Mouse (Mus musculus) T-helper 1 cell (primary cell): ENCODE results near the gene Kalrn.

Experiments used
- in situ Hi-C: fragments of 300-600 bp; cut with MboI, MseI; formaldehyde crosslinking; loops from one replicate; pipeline ENCODE4 v1.15.1; 2025; ENCODE audit warnings: high pct_unique_total_duplicates

The Kalrn gene

GRCm38 (mm10) chr16:34355547-34355946 is 217.8 kb downstream of the Kalrn start:
- in situ Hi-C loops, result no loop called here

GRCm38 (mm10) chr16:34354042-34354441 is 219.3 kb downstream of the Kalrn start:
- in situ Hi-C loops, result no loop called here

GRCm38 (mm10) chr16:34352747-34353146 is 220.6 kb downstream of the Kalrn start:
- in situ Hi-C loops, result no loop called here

GRCm38 (mm10) chr16:34351575-34352150 is 221.7 kb downstream of the Kalrn start:
- in situ Hi-C loops, result no loop called here

- in situ Hi-C loops, result no loop called here
Measured at GRCm38 (mm10) chr16:34347574-34347973, 225.8 kb downstream of the Kalrn start.

GRCm38 (mm10) chr16:34344895-34345876 is 228.1 kb downstream of the Kalrn start:
- in situ Hi-C loops, result no loop called here

- in situ Hi-C loops, result no loop called here
Measured at GRCm38 (mm10) chr16:34343968-34344367, 229.4 kb downstream of the Kalrn start.

GRCm38 (mm10) chr16:34343161-34343560 is 230.2 kb downstream of the Kalrn start:
- in situ Hi-C loops, result no loop called here

- in situ Hi-C loops, result no loop called here
Measured at GRCm38 (mm10) chr16:34342369-34343160, 230.8 kb downstream of the Kalrn start.

- in situ Hi-C loops, result no loop called here
Measured at GRCm38 (mm10) chr16:34334919-34335318, 238.4 kb downstream of the Kalrn start.

- in situ Hi-C loops, result no loop called here
Measured at GRCm38 (mm10) chr16:34331630-34332029, 241.7 kb downstream of the Kalrn start.

GRCm38 (mm10) chr16:34329876-34330275 is 243.5 kb downstream of the Kalrn start:
- in situ Hi-C loops, result no loop called here

- in situ Hi-C loops, result no loop called here
Measured at GRCm38 (mm10) chr16:34329431-34329873, 243.9 kb downstream of the Kalrn start.

GRCm38 (mm10) chr16:34327890-34328289 is 245.4 kb downstream of the Kalrn start:
- in situ Hi-C loops, result no loop called here

GRCm38 (mm10) chr16:34325869-34326268 is 247.5 kb downstream of the Kalrn start:
- in situ Hi-C loops, result no loop called here

- in situ Hi-C loops, result no loop called here
Measured at GRCm38 (mm10) chr16:34325161-34325560, 248.2 kb downstream of the Kalrn start.

- in situ Hi-C loops, result no loop called here
Measured at GRCm38 (mm10) chr16:34324735-34325134, 248.6 kb downstream of the Kalrn start.

- in situ Hi-C loops, result no loop called here
Measured at GRCm38 (mm10) chr16:34323496-34323895, 249.8 kb downstream of the Kalrn start.

GRCm38 (mm10) chr16:34322546-34322945 is 250.8 kb downstream of the Kalrn start:
- in situ Hi-C loops, result no loop called here

- in situ Hi-C loops, result no loop called here
Measured at GRCm38 (mm10) chr16:34321066-34321790, 252.1 kb downstream of the Kalrn start.
